Mouse (Mus musculus): ENCODE data around the gene Urm1.

DNA sequence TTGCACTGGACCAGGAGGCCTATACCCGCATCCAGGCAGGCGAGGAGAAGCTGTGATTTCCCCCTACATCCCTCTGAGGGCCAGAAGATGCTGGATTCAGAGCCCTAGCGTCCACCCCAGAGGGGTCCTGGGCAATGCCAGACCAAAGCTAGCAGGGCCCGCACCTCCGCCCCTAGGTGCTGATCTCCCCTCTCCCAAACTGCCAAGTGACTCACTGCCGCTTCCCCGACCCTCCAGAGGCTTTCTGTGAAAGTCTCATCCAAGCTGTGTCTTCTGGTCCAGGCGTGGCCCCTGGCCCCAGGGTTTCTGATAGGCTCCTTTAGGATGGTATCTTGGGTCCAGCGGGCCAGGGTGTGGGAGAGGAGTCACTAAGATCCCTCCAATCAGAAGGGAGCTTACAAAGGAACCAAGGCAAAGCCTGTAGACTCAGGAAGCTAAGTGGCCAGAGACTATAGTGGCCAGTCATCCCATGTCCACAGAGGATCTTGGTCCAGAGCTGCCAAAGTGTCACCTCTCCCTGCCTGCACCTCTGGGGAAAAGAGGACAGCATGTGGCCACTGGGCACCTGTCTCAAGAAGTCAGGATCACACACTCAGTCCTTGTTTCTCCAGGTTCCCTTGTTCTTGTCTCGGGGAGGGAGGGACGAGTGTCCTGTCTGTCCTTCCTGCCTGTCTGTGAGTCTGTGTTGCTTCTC is 4.0 kb upstream of the Urm1 start:
- TF ChIP-seq MAX (IDR thresholded peaks at IDR 0.05; ENCODE audit: low read length) (no peak), MYC (IDR thresholded peaks at IDR 0.05; ENCODE audit: low read depth, low read length) (no peak), USF2 (IDR thresholded peaks at IDR 0.05; ENCODE audit: borderline replicate concordance in 1 of 2, insufficient read depth in 1 of 2, low read depth in 1 of 2, low read length in 2 of 2) (no peak), MEF2A (IDR thresholded peaks at IDR 0.05; ENCODE audit: extremely low read depth, insufficient replicate concordance, low read depth, low read length, poor library complexity, severe bottlenecking) (no peak), CTCF (IDR thresholded peaks at IDR 0.05 in 2 of 3, conservative IDR thresholded peaks at IDR 0.05 in 1 of 3; ENCODE audit: control insufficient read depth in 1 of 3, insufficient read depth in 1 of 3, low read depth in 2 of 3, low read length in 3 of 3, poor library complexity in 1 of 3, severe bottlenecking in 1 of 3) (no peak)

Measured in MEL (cell line).